Mouse (Mus musculus): ENCODE results near the gene Bcor. TPM values are rescaled to one million over a fixed set of nuclear protein-coding genes. Genes with fewer than 3 reads are reported as not detected.

Bcor gene
- total RNA-seq (2015; ENCODE audit: low replicate concordance) (21.4 and 32.4 TPM in 2 replicates), total RNA-seq (2017; ENCODE audit: low replicate concordance) (26.3 and 35.9 TPM in 2 replicates)

GRCm38 (mm10) chrX:12159981-12160656, at the start of gene Bcor:
TSS of gene Bcor (minus strand) at chrX:12160355.
- ATAC-seq (replicated peaks; ENCODE audit: low FRiP score, poor library complexity, severe bottlenecking), result no peak

GRCm38 (mm10) chrX:12202951-12203350, 42.8 kb upstream of the Bcor start:
- no peak for ATAC-seq (replicated peaks; ENCODE audit: low FRiP score, poor library complexity, severe bottlenecking)

GRCm38 (mm10) chrX:12201111-12201510, 41.0 kb upstream of the Bcor start:
- no peak for ATAC-seq (replicated peaks; ENCODE audit: low FRiP score, poor library complexity, severe bottlenecking)

GRCm38 (mm10) chrX:12195234-12195919, 35.2 kb upstream of the Bcor start:
- ATAC-seq (replicated peaks; ENCODE audit: low FRiP score, poor library complexity, severe bottlenecking), result no peak

- no peak for ATAC-seq (replicated peaks; ENCODE audit: low FRiP score, poor library complexity, severe bottlenecking)
These were observed 32.2 kb upstream of the Bcor start for GRCm38 (mm10) chrX:12192343-12192742.

- no peak for ATAC-seq (replicated peaks; ENCODE audit: low FRiP score, poor library complexity, severe bottlenecking)
These were observed 29.4 kb upstream of the Bcor start for GRCm38 (mm10) chrX:12189511-12189910.

- ATAC-seq (replicated peaks; ENCODE audit: low FRiP score, poor library complexity, severe bottlenecking), result no peak
These were observed 15.2 kb upstream of the Bcor start for GRCm38 (mm10) chrX:12175198-12175960.

GRCm38 (mm10) chrX:12170128-12170527, 10.0 kb upstream of the Bcor start:
- ATAC-seq (replicated peaks; ENCODE audit: low FRiP score, poor library complexity, severe bottlenecking), result no peak

GRCm38 (mm10) chrX:12164591-12165529, 4.7 kb upstream of the Bcor start:
- ATAC-seq (replicated peaks; ENCODE audit: low FRiP score, poor library complexity, severe bottlenecking), result no peak

- no peak for ATAC-seq (replicated peaks; ENCODE audit: low FRiP score, poor library complexity, severe bottlenecking)
These were observed 647 bp downstream of the Bcor start for GRCm38 (mm10) chrX:12159534-12159881.

- no peak for ATAC-seq (replicated peaks; ENCODE audit: low FRiP score, poor library complexity, severe bottlenecking)
These were observed 1.2 kb downstream of the Bcor start for GRCm38 (mm10) chrX:12158821-12159533.

GRCm38 (mm10) chrX:12158244-12158820, 1.8 kb downstream of the Bcor start:
- ATAC-seq (replicated peaks; ENCODE audit: low FRiP score, poor library complexity, severe bottlenecking), result no peak

GRCm38 (mm10) chrX:12157331-12157930, 2.7 kb downstream of the Bcor start:
- no peak for ATAC-seq (replicated peaks; ENCODE audit: low FRiP score, poor library complexity, severe bottlenecking)

- no peak for ATAC-seq (replicated peaks; ENCODE audit: low FRiP score, poor library complexity, severe bottlenecking)
These were observed 4.3 kb downstream of the Bcor start for GRCm38 (mm10) chrX:12155842-12156291.

GRCm38 (mm10) chrX:12155068-12155840, 4.9 kb downstream of the Bcor start:
- no peak for ATAC-seq (replicated peaks; ENCODE audit: low FRiP score, poor library complexity, severe bottlenecking)

GRCm38 (mm10) chrX:12153141-12154095, 6.7 kb downstream of the Bcor start:
- no peak for ATAC-seq (replicated peaks; ENCODE audit: low FRiP score, poor library complexity, severe bottlenecking)
